Comparison of ENCODE assay signal across 24 mouse cellular contexts in the genomic region with DNA sequence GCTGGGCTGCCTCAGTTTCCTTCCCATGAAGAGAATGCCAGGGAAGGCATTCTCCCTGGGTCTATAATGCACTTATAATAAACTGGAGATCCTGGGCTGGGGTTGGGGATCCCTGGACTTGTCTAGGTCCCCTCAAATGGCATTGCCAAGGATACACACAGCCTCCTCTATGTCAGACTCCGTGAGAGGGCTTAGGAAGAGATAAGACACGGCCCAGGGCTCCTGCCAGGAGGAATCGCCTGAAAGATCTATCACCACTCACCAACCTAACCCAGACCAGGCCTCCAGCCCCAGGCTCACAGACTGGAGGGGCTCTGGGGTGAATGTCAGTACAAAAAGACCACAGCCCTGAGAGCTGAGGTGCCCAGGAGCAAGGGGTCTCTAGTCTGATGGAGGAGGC.
DNase-seq lines count a peak whose midpoint lies in the region; ATAC-seq and TF ChIP-seq lines count a peak whose summit lies in the region.
"Had no signal": no experiment of that assay in that cellular context is flagged by ENCODE, and none has a peak within 500 bp of the region (broad histone marks: within the 10 kb centered on the region; RNA-seq: fewer than 3 reads in every experiment).

No protein-coding gene starts in this region.

- no peaks in the 10 kb centered on the region for H3K27me3 ChIP-seq in heart, embryonic 15.5 days
- peaks cover 14% of the 10 kb centered on the region for H3K27me3 ChIP-seq in liver, embryonic 12.5 days (replicated peaks)
- no peaks in the 10 kb centered on the region for H3K27me3 ChIP-seq in liver, postnatal 0 days (ENCODE audit: insufficient read depth, low read length)
- no peaks in the 10 kb centered on the region; the same call in 1 of the 2 replicates for H3K27me3 ChIP-seq in embryonic facial prominence, embryonic 10.5 days (replicated peaks; ENCODE audit: low read depth, poor library complexity, severe bottlenecking)
- peaks cover 12% of the 10 kb centered on the region for H3K27me3 ChIP-seq in liver, embryonic 15.5 days
- H3K27me3 ChIP-seq: hindbrain, embryonic 15.5 days; intestine, embryonic 15.5 days; limb, embryonic 13.5 days; midbrain, embryonic 15.5 days; neural tube, embryonic 12.5 days had no signal

- 23% methylated on average over 3 of the region's 3 CpGs for WGBS in heart, embryonic 15.5 days
- WGBS in liver, embryonic 12.5 days (ENCODE audit: insufficient replicate concordance) = 10% methylated on average over 3 of the region's 3 CpGs
- 45% methylated on average over 3 of the region's 3 CpGs for WGBS in liver, postnatal 0 days (ENCODE audit: insufficient replicate concordance)
- WGBS in embryonic facial prominence, embryonic 10.5 days = 84% methylated on average over 3 of the region's 3 CpGs
- 13% methylated on average over 3 of the region's 3 CpGs for WGBS in liver, embryonic 15.5 days (ENCODE audit: insufficient replicate concordance)

- no peak overlapping the region for H3K4me2 ChIP-seq in heart, embryonic 15.5 days
- peak overlapping the region; percentile 38 for H3K4me2 ChIP-seq in liver, embryonic 12.5 days
- no peak overlapping the region for H3K4me2 ChIP-seq in liver, postnatal 0 days (ENCODE audit: low read depth, low read length)
- peak overlapping the region; percentile 13; the same call in 1 of the 2 replicates for H3K4me2 ChIP-seq in liver, embryonic 15.5 days
- H3K4me2 ChIP-seq: hindbrain, embryonic 15.5 days; intestine, embryonic 15.5 days; limb, embryonic 13.5 days; midbrain, embryonic 15.5 days; neural tube, embryonic 12.5 days had no signal

- intact Hi-C loops in heart, postnatal 36 days (cut with DNase I) = loop anchor here (2.0 to 5.0 kb wide), 2 partner anchors 38 to 105 kb away; no protein-coding TSS in a partner anchor

- H3K4me3 ChIP-seq in heart, embryonic 15.5 days = no peak overlapping the region
- no peak overlapping the region for H3K4me3 ChIP-seq in liver, embryonic 12.5 days
- H3K4me3 ChIP-seq in liver, postnatal 0 days (ENCODE audit: low read depth, low read length) = no peak overlapping the region
- no peak overlapping the region for H3K4me3 ChIP-seq in embryonic facial prominence, embryonic 10.5 days
- no peak overlapping the region for H3K4me3 ChIP-seq in liver, embryonic 15.5 days (replicated peaks)
- H3K4me3 ChIP-seq: hindbrain, embryonic 15.5 days; intestine, embryonic 15.5 days; limb, embryonic 13.5 days; megakaryocyte, embryonic 14.5 days; midbrain, embryonic 15.5 days; neural tube, embryonic 12.5 days had no signal

- H3K4me1 ChIP-seq in heart, embryonic 15.5 days (replicated peaks) = peaks cover 53% of the 10 kb centered on the region
- peaks cover 21% of the 10 kb centered on the region for H3K4me1 ChIP-seq in liver, embryonic 12.5 days
- 0 out of 2 replicates have a peak, but pooled peaks cover 2% of the 10 kb centered on the region for H3K4me1 ChIP-seq in liver, postnatal 0 days (ENCODE audit: insufficient read depth)
- H3K4me1 ChIP-seq in embryonic facial prominence, embryonic 10.5 days = peaks cover 29% of the 10 kb centered on the region
- peaks cover 18% of the 10 kb centered on the region for H3K4me1 ChIP-seq in liver, embryonic 15.5 days (replicated peaks)
- H3K4me1 ChIP-seq: hindbrain, embryonic 15.5 days; neural tube, embryonic 12.5 days had no signal

- H3K36me3 ChIP-seq in heart, embryonic 15.5 days = no peaks in the 10 kb centered on the region
- no peaks in the 10 kb centered on the region for H3K36me3 ChIP-seq in liver, embryonic 12.5 days
- H3K36me3 ChIP-seq in liver, postnatal 0 days (replicated peaks; ENCODE audit: insufficient read depth, low read length) = no peaks in the 10 kb centered on the region
- no peaks in the 10 kb centered on the region for H3K36me3 ChIP-seq in embryonic facial prominence, embryonic 10.5 days (replicated peaks)
- no peaks in the 10 kb centered on the region for H3K36me3 ChIP-seq in liver, embryonic 15.5 days (replicated peaks)
- H3K36me3 ChIP-seq: hindbrain, embryonic 15.5 days; intestine, embryonic 15.5 days; limb, embryonic 13.5 days; midbrain, embryonic 15.5 days; neural tube, embryonic 12.5 days had no signal

- H3K27ac ChIP-seq in heart, embryonic 15.5 days = peak overlapping the region; percentile 82
- 0 out of 2 replicates have a peak overlapping the region, but pooled peaks have one; percentile 47 for H3K27ac ChIP-seq in liver, embryonic 12.5 days
- H3K27ac ChIP-seq in liver, postnatal 0 days (ENCODE audit: low read depth) = no peak overlapping the region
- 0 out of 2 replicates have a peak overlapping the region, but pooled peaks have one; percentile 54 for H3K27ac ChIP-seq in embryonic facial prominence, embryonic 10.5 days (replicated peaks)
- H3K27ac ChIP-seq in liver, embryonic 15.5 days (replicated peaks) = no peak overlapping the region
- H3K27ac ChIP-seq: hindbrain, embryonic 15.5 days; intestine, embryonic 15.5 days; limb, embryonic 13.5 days; midbrain, embryonic 15.5 days; neural tube, embryonic 12.5 days; stomach, postnatal 0 days had no signal

- TF ChIP-seq EP300 in liver, postnatal 0 days (IDR thresholded peaks at IDR 0.05; ENCODE audit: low read depth) = no peak

- TF ChIP-seq CTCF in liver, postnatal 0 days (IDR thresholded peaks at IDR 0.05; ENCODE audit: low read depth) = no peak

- no peak for ATAC-seq in heart, embryonic 15.5 days (replicated peaks; ENCODE audit: insufficient number of reproducible peaks, insufficient read depth, low FRiP score, low read depth)
- peak; percentile 48 for ATAC-seq in liver, embryonic 12.5 days
- ATAC-seq in liver, postnatal 0 days = no peak
- ATAC-seq in liver, embryonic 15.5 days (ENCODE audit: insufficient read depth) = peak; percentile 64
- ATAC-seq: intestine, embryonic 15.5 days; midbrain, embryonic 15.5 days had no signal

- H3K9me3 ChIP-seq in heart, embryonic 15.5 days (replicated peaks) = no peaks in the 10 kb centered on the region
- H3K9me3 ChIP-seq in liver, embryonic 12.5 days (replicated peaks) = no peaks in the 10 kb centered on the region
- H3K9me3 ChIP-seq in liver, postnatal 0 days (ENCODE audit: low read length) = no peaks in the 10 kb centered on the region
- H3K9me3 ChIP-seq in embryonic facial prominence, embryonic 10.5 days = no peaks in the 10 kb centered on the region
- no peaks in the 10 kb centered on the region for H3K9me3 ChIP-seq in liver, embryonic 15.5 days (replicated peaks)
- H3K9me3 ChIP-seq: hindbrain, embryonic 15.5 days; intestine, embryonic 15.5 days; midbrain, embryonic 15.5 days; neural tube, embryonic 12.5 days had no signal

- DNase-seq in heart, postnatal 36 days = no peak
- no peak for DNase-seq in liver, postnatal 0 days
- no peak for DNase-seq in embryonic facial prominence, embryonic 10.5 days (ENCODE audit: low spot score)
- DNase-seq in Muller cell, postnatal 12 days (ENCODE audit: inconsistent ontology term) = no peak
- DNase-seq: adrenal gland, postnatal 14 days; cerebellum, adult 8-10 months; gastrocnemius, postnatal 25 days; kidney, adult 9 months; kidney, postnatal 14 days; lung, adult 2 months; lung, postnatal 36 days; right cerebral cortex, postnatal 14 days; thymus, adult 2 months; thymus, postnatal 4 days had no signal

- H3K9ac ChIP-seq in heart, embryonic 15.5 days = no peak overlapping the region
- peak overlapping the region; percentile 17; the same call in 1 of the 2 replicates for H3K9ac ChIP-seq in liver, embryonic 12.5 days
- no peak overlapping the region for H3K9ac ChIP-seq in liver, postnatal 0 days (replicated peaks)
- no peak overlapping the region for H3K9ac ChIP-seq in liver, embryonic 15.5 days
- H3K9ac ChIP-seq: hindbrain, embryonic 15.5 days; intestine, embryonic 15.5 days; limb, embryonic 13.5 days; midbrain, embryonic 15.5 days; neural tube, embryonic 12.5 days had no signal

Comparison
In these comparisons a context has a peak if more than half of its experiments do, and no peak if none do; other contexts are left out.
1. ATAC-seq: peak in liver, embryonic 12.5 days (single experiment) and liver, embryonic 15.5 days (single experiment); none in heart, embryonic 15.5 days (single experiment) and liver, postnatal 0 days (single experiment).
2. H3K27ac ChIP-seq: peak in heart, embryonic 15.5 days (single experiment), liver, embryonic 12.5 days (single experiment) and embryonic facial prominence, embryonic 10.5 days (single experiment); none in liver, postnatal 0 days (single experiment) and liver, embryonic 15.5 days (single experiment).
3. H3K4me2 ChIP-seq: peak in liver, embryonic 12.5 days (single experiment) and liver, embryonic 15.5 days (single experiment); none in heart, embryonic 15.5 days (single experiment) and liver, postnatal 0 days (single experiment).